ENCODE assay signal across 14 mouse cellular contexts in genomic region chr19:5463212-5463611, GRCm38 (mm10). TPM values are rescaled to one million over a fixed set of nuclear protein-coding genes. Genes with fewer than 3 reads are reported as not detected.
"Had no signal": no experiment of that assay in that cellular context is flagged by ENCODE, and none has a peak within 500 bp of the region (broad histone marks: within the 10 kb centered on the region; RNA-seq: fewer than 3 reads in every experiment).

No protein-coding gene starts in this region.

- H3K4me2 ChIP-seq: liver, embryonic 12.5 days had no signal

- H3K27ac ChIP-seq: liver, embryonic 12.5 days; stomach, embryonic 15.5 days had no signal

- H3K27me3 ChIP-seq: limb, embryonic 15.5 days; megakaryocyte, embryonic 14.5 days; stomach, embryonic 15.5 days had no signal

- H3K9me3 ChIP-seq: kidney, embryonic 15.5 days; limb, embryonic 15.5 days; liver, embryonic 12.5 days; megakaryocyte, embryonic 14.5 days; midbrain, embryonic 12.5 days; stomach, embryonic 15.5 days had no signal

- ATAC-seq: liver, embryonic 12.5 days had no signal

- H3K9ac ChIP-seq: limb, embryonic 15.5 days; liver, embryonic 12.5 days had no signal

- H3K4me3 ChIP-seq: liver, embryonic 12.5 days; megakaryocyte, embryonic 14.5 days had no signal

RNA-seq across cellular contexts. Expression of gene Ctsw, which starts 5.1 kb away (rescaled TPM):
- polyA plus RNA-seq: testis, adult 2 months had no signal

RNA-seq across cellular contexts. Expression of gene Fosl1, which starts 15.9 kb away (rescaled TPM):
- total RNA-seq: layer of hippocampus, postnatal 14 days; left cerebral cortex, adult 18-20 months; left cerebral cortex, postnatal 10 days; left cerebral cortex, postnatal 4 days had no signal
- polyA plus RNA-seq: limb, embryonic 15.5 days; liver, embryonic 12.5 days; liver, embryonic 16.5 days; lung, embryonic 14.5 days; midbrain, embryonic 12.5 days; neural tube, embryonic 14.5 days; stomach, embryonic 15.5 days had no signal
